Mouse (Mus musculus): ENCODE results near the gene Immp2l. TPM values are rescaled to one million over a fixed set of nuclear protein-coding genes. Genes with fewer than 3 reads are reported as not detected.
A peak's percentile ranks its signal among the peaks of the same experiment; 100 is the strongest.

Immp2l gene
- polyA plus RNA-seq, 1 experiment from 2014 or later: 8.0 TPM

- H3K4me2 ChIP-seq: no peak overlapping the region
- no peak overlapping the region for H3K27ac ChIP-seq
- H3K4me1 ChIP-seq: no peaks in the 10 kb centered on the region
- no peaks in the 10 kb centered on the region for H3K27me3 ChIP-seq
- ATAC-seq (ENCODE audit: low FRiP score): no peak
- WGBS: 82% methylated on average over 3 of the region's 3 CpGs
- no peaks in the 10 kb centered on the region for H3K36me3 ChIP-seq (replicated peaks)
- no peak overlapping the region for H3K4me3 ChIP-seq (replicated peaks)
- H3K9ac ChIP-seq: no peak overlapping the region
- H3K9me3 ChIP-seq: no peaks in the 10 kb centered on the region
These were observed 854.6 kb downstream of the Immp2l start for GRCm38 (mm10) chr12:41878493-41878892.

- Histone ChIP-seq H3K36me3 (replicated peaks) (no peaks in the 10 kb centered on the region), H3K27ac (no peak overlapping the region), H3K27me3 (no peaks in the 10 kb centered on the region), H3K9me3 (no peaks in the 10 kb centered on the region), H3K9ac (no peak overlapping the region), H3K4me1 (no peaks in the 10 kb centered on the region), H3K4me3 (replicated peaks) (no peak overlapping the region), H3K4me2 (no peak overlapping the region)
- 90% methylated on average over 1 of the region's 1 CpGs for WGBS
- no peak for ATAC-seq (ENCODE audit: low FRiP score)
These were observed 855.1 kb downstream of the Immp2l start for GRCm38 (mm10) chr12:41878972-41879371.

GRCm38 (mm10) chr12:41879412-41879811 lies 855.5 kb downstream of the Immp2l start:
- H3K27me3 ChIP-seq: no peaks in the 10 kb centered on the region
- H3K4me1 ChIP-seq: no peaks in the 10 kb centered on the region
- 86% methylated on average over 1 of the region's 1 CpGs for WGBS
- no peaks in the 10 kb centered on the region for H3K36me3 ChIP-seq (replicated peaks)
- no peaks in the 10 kb centered on the region for H3K9me3 ChIP-seq
- no peak overlapping the region for H3K9ac ChIP-seq
- H3K4me2 ChIP-seq: no peak overlapping the region
- no peak for ATAC-seq (ENCODE audit: low FRiP score)
- H3K4me3 ChIP-seq (replicated peaks): no peak overlapping the region
- H3K27ac ChIP-seq: no peak overlapping the region

GRCm38 (mm10) chr12:41880833-41881232 lies 856.9 kb downstream of the Immp2l start:
- H3K27me3 ChIP-seq: no peaks in the 10 kb centered on the region
- H3K36me3 ChIP-seq (replicated peaks): no peaks in the 10 kb centered on the region
- H3K4me3 ChIP-seq (replicated peaks): no peak overlapping the region
- H3K9ac ChIP-seq: no peak overlapping the region
- no peak overlapping the region for H3K27ac ChIP-seq
- WGBS: 87% methylated on average over 3 of the region's 3 CpGs
- no peaks in the 10 kb centered on the region for H3K4me1 ChIP-seq
- no peak for ATAC-seq (ENCODE audit: low FRiP score)
- no peak overlapping the region for H3K4me2 ChIP-seq
- no peaks in the 10 kb centered on the region for H3K9me3 ChIP-seq

GRCm38 (mm10) chr12:41908011-41908410 lies 884.1 kb downstream of the Immp2l start:
- H3K9me3 ChIP-seq: no peaks in the 10 kb centered on the region
- no peaks in the 10 kb centered on the region for H3K27me3 ChIP-seq
- H3K4me2 ChIP-seq: no peak overlapping the region
- H3K4me3 ChIP-seq (replicated peaks): no peak overlapping the region
- H3K4me1 ChIP-seq: no peaks in the 10 kb centered on the region
- WGBS: 74% methylated on average over 1 of the region's 1 CpGs
- no peak for ATAC-seq (ENCODE audit: low FRiP score)
- no peak overlapping the region for H3K9ac ChIP-seq
- no peaks in the 10 kb centered on the region for H3K36me3 ChIP-seq (replicated peaks)
- no peak overlapping the region for H3K27ac ChIP-seq

- no peaks in the 10 kb centered on the region for H3K36me3 ChIP-seq (replicated peaks)
- ATAC-seq (ENCODE audit: low FRiP score): no peak
These were observed 887.7 kb downstream of the Immp2l start for GRCm38 (mm10) chr12:41911626-41912025.

GRCm38 (mm10) chr12:41937751-41938150 lies 913.9 kb downstream of the Immp2l start:
- H3K27me3 ChIP-seq: no peaks in the 10 kb centered on the region
- no peak for ATAC-seq (ENCODE audit: low FRiP score)
- H3K4me3 ChIP-seq (replicated peaks): no peak overlapping the region
- H3K27ac ChIP-seq: no peak overlapping the region
- H3K4me1 ChIP-seq: no peaks in the 10 kb centered on the region
- H3K36me3 ChIP-seq (replicated peaks): no peaks in the 10 kb centered on the region
- H3K9ac ChIP-seq: no peak overlapping the region
- H3K9me3 ChIP-seq: no peaks in the 10 kb centered on the region
- 82% methylated on average over 2 of the region's 2 CpGs for WGBS
- H3K4me2 ChIP-seq: no peak overlapping the region

More at GRCm38 (mm10) chr12:41911626-41912025, 887.7 kb downstream of the Immp2l start:
- WGBS: 81% methylated on average over 3 of the region's 3 CpGs
- H3K27me3 ChIP-seq: no peaks in the 10 kb centered on the region
- no peak overlapping the region for H3K4me3 ChIP-seq (replicated peaks)
- H3K9me3 ChIP-seq: no peaks in the 10 kb centered on the region
- no peak overlapping the region for H3K9ac ChIP-seq
- no peak overlapping the region for H3K27ac ChIP-seq
- no peak overlapping the region for H3K4me2 ChIP-seq
- no peaks in the 10 kb centered on the region for H3K4me1 ChIP-seq

- no peaks in the 10 kb centered on the region for H3K9me3 ChIP-seq
- H3K4me1 ChIP-seq: no peaks in the 10 kb centered on the region; the same call in 1 of the 2 replicates
- H3K4me2 ChIP-seq: no peak overlapping the region
- H3K36me3 ChIP-seq (replicated peaks): no peaks in the 10 kb centered on the region
- no peak for ATAC-seq (ENCODE audit: low FRiP score)
- no peak overlapping the region for H3K9ac ChIP-seq
- H3K4me3 ChIP-seq (replicated peaks): no peak overlapping the region
- H3K27ac ChIP-seq: no peak overlapping the region
- no peaks in the 10 kb centered on the region for H3K27me3 ChIP-seq
- 72% methylated on average over 5 of the region's 5 CpGs for WGBS
These were observed 918.0 kb downstream of the Immp2l start for GRCm38 (mm10) chr12:41941853-41942252.

- no peaks in the 10 kb centered on the region for H3K36me3 ChIP-seq (replicated peaks)
- H3K27me3 ChIP-seq: no peaks in the 10 kb centered on the region
- H3K4me2 ChIP-seq: no peak overlapping the region
- 63% methylated on average over 4 of the region's 4 CpGs for WGBS
- H3K4me3 ChIP-seq (replicated peaks): no peak overlapping the region
- no peak overlapping the region for H3K27ac ChIP-seq
- no peaks in the 10 kb centered on the region for H3K9me3 ChIP-seq
- ATAC-seq (ENCODE audit: low FRiP score): peak; percentile 55
- no peaks in the 10 kb centered on the region; the same call in 1 of the 2 replicates for H3K4me1 ChIP-seq
- no peak overlapping the region for H3K9ac ChIP-seq
These were observed 920.3 kb downstream of the Immp2l start for GRCm38 (mm10) chr12:41944079-41944672.

GRCm38 (mm10) chr12:41946536-41946935 lies 922.6 kb downstream of the Immp2l start:
- Histone ChIP-seq H3K9me3 (no peaks in the 10 kb centered on the region), H3K9ac (no peak overlapping the region), H3K4me1 (no peaks in the 10 kb centered on the region; the same call in 1 of the 2 replicates), H3K36me3 (replicated peaks) (no peaks in the 10 kb centered on the region), H3K4me3 (replicated peaks) (no peak overlapping the region), H3K27ac (no peak overlapping the region), H3K4me2 (no peak overlapping the region), H3K27me3 (no peaks in the 10 kb centered on the region)
- no peak for ATAC-seq (ENCODE audit: low FRiP score)

GRCm38 (mm10) chr12:41949409-41949808 lies 925.5 kb downstream of the Immp2l start:
- no peak overlapping the region for H3K27ac ChIP-seq
- no peaks in the 10 kb centered on the region for H3K9me3 ChIP-seq
- 87% methylated on average over 1 of the region's 1 CpGs for WGBS
- no peak overlapping the region for H3K4me3 ChIP-seq (replicated peaks)
- no peak for ATAC-seq (ENCODE audit: low FRiP score)
- H3K36me3 ChIP-seq (replicated peaks): no peaks in the 10 kb centered on the region
- no peak overlapping the region for H3K4me2 ChIP-seq
- H3K9ac ChIP-seq: no peak overlapping the region
- H3K27me3 ChIP-seq: no peaks in the 10 kb centered on the region
- H3K4me1 ChIP-seq: no peaks in the 10 kb centered on the region

- Histone ChIP-seq H3K36me3 (replicated peaks) (no peaks in the 10 kb centered on the region), H3K9me3 (no peaks in the 10 kb centered on the region), H3K4me2 (no peak overlapping the region), H3K4me3 (replicated peaks) (no peak overlapping the region), H3K27me3 (no peaks in the 10 kb centered on the region), H3K27ac (no peak overlapping the region), H3K9ac (no peak overlapping the region), H3K4me1 (no peaks in the 10 kb centered on the region)
- ATAC-seq (ENCODE audit: low FRiP score): no peak
- 94% methylated on average over 6 of the region's 6 CpGs for whole genome bisulfite sequencing
These were observed 926.0 kb downstream of the Immp2l start for GRCm38 (mm10) chr12:41949841-41950241.

- Histone ChIP-seq H3K27me3 (no peaks in the 10 kb centered on the region), H3K9ac (no peak overlapping the region), H3K27ac (no peak overlapping the region), H3K4me1 (no peaks in the 10 kb centered on the region), H3K36me3 (replicated peaks) (no peaks in the 10 kb centered on the region), H3K4me3 (replicated peaks) (no peak overlapping the region), H3K9me3 (no peaks in the 10 kb centered on the region), H3K4me2 (no peak overlapping the region)
- ATAC-seq (ENCODE audit: low FRiP score): no peak
- WGBS: 97% methylated on average over 2 of the region's 2 CpGs
These were observed 926.8 kb downstream of the Immp2l start for GRCm38 (mm10) chr12:41950726-41951125.

Data from forebrain, embryonic 12.5 days (tissue).